Mouse (Mus musculus): ENCODE measurements at regions not wholly inside any gene's neighbourhood (a gene's known extent, or its start where the extent isn't known, plus 50 kb on each side); places are given as distances from the start of the nearest gene placed in this dataset.

DNA sequence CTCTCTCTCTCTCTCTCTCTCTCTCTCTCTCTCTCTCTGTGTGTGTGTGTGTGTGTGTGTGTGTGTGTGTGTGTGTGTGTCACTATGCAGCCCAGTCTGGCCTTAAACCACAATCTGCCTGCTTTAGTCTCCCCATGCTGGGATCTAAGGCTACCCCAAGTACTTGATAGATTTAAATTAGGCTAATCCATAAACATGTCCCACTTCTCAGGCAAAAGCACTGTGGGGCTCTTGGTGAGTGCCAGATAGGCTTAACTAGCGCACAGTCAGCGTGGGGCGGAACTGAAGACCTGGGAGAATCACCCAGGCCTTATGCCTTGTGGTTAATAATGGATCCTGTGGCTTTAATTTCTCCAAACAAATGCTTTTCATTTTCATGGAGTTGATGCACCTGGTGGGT, 180.6 kb downstream of the Gm26897 start:
- Histone ChIP-seq H3K36me3 (ENCODE audit: control insufficient read depth, insufficient read depth, low read length) (no peaks in the 10 kb centered on the region), H3K27me3 (ENCODE audit: control insufficient read depth, insufficient read depth, low read length) (peaks cover 29% of the 10 kb centered on the region), H3K4me1 (ENCODE audit: control insufficient read depth in 2 of 2, insufficient read depth in 2 of 2, low read length in 2 of 2) (no peaks in the 10 kb centered on the region), H3K9me3 (ENCODE audit: control insufficient read depth, low read length) (peaks cover 9% of the 10 kb centered on the region; the same call in 1 of the 2 replicates), H3K4me2 (ENCODE audit: low read length) (no peak overlapping the region), H3K9ac (ENCODE audit: low read length) (no peak overlapping the region), H3K4me3 (ENCODE audit: control insufficient read depth in 1 of 2, insufficient read depth in 1 of 2, low read depth in 1 of 2, low read length in 2 of 2) (no peak overlapping the region), H3K27ac (replicated peaks in 1 of 2; ENCODE audit: control insufficient read depth in 1 of 2, insufficient read depth in 1 of 2, low read depth in 2 of 2, low read length in 2 of 2) (no peak overlapping the region)
- no peak for ATAC-seq (ENCODE audit: insufficient number of reproducible peaks, insufficient read depth, low FRiP score, low read depth)
- 61% methylated on average over 3 of the region's 3 CpGs for WGBS

GRCm38 (mm10) chr5:111917643-111918252, 184.0 kb downstream of the Gm26897 start:
- Histone ChIP-seq H3K27me3 (ENCODE audit: control insufficient read depth, insufficient read depth, low read length) (peaks cover 43% of the 10 kb centered on the region), H3K4me3 (ENCODE audit: control insufficient read depth in 1 of 2, insufficient read depth in 1 of 2, low read depth in 1 of 2, low read length in 2 of 2) (no peak overlapping the region), H3K9me3 (ENCODE audit: control insufficient read depth, low read length) (peaks cover 8% of the 10 kb centered on the region; the same call in 1 of the 2 replicates), H3K4me2 (ENCODE audit: low read length) (no peak overlapping the region), H3K36me3 (ENCODE audit: control insufficient read depth, insufficient read depth, low read length) (no peaks in the 10 kb centered on the region), H3K9ac (ENCODE audit: low read length) (no peak overlapping the region), H3K4me1 (ENCODE audit: control insufficient read depth in 2 of 2, insufficient read depth in 2 of 2, low read length in 2 of 2) (no peaks in the 10 kb centered on the region), H3K27ac (replicated peaks in 1 of 2; ENCODE audit: control insufficient read depth in 1 of 2, insufficient read depth in 1 of 2, low read depth in 2 of 2, low read length in 2 of 2) (no peak overlapping the region)
- 19% methylated on average over 8 of the region's 8 CpGs for WGBS
- ATAC-seq (ENCODE audit: insufficient number of reproducible peaks, insufficient read depth, low FRiP score, low read depth) = no peak

DNA sequence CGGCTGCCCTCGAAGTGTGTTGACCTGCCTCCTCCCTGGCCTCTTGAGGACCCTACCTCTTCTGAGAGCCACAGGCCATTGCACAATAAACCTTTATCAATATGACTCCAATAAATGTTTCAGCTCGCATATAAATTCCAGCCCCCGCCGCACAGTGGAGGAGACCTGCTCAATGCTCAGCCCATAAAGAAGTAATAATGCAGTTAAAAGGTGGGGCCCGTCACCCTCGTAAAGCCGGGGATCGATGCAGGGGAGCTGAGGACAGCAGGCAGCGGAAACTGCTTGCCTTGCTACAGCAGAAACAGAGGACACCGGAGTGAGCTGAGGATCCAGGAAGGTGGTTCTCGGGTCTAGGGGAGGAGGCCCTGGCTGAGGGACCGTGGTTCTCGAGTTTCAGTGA, 185.2 kb downstream of the Gm26897 start:
- H3K36me3 ChIP-seq (ENCODE audit: control insufficient read depth, insufficient read depth, low read length) = no peaks in the 10 kb centered on the region
- H3K4me1 ChIP-seq (ENCODE audit: control insufficient read depth in 2 of 2, insufficient read depth in 2 of 2, low read length in 2 of 2) = no peaks in the 10 kb centered on the region
- no peak for ATAC-seq (ENCODE audit: insufficient number of reproducible peaks, insufficient read depth, low FRiP score, low read depth)
- no peaks in the 10 kb centered on the region for H3K9me3 ChIP-seq (ENCODE audit: control insufficient read depth, low read length)
- no peak overlapping the region for H3K27ac ChIP-seq (replicated peaks in 1 of 2; ENCODE audit: control insufficient read depth in 1 of 2, insufficient read depth in 1 of 2, low read depth in 2 of 2, low read length in 2 of 2)
- H3K27me3 ChIP-seq (ENCODE audit: control insufficient read depth, insufficient read depth, low read length) = peaks cover 55% of the 10 kb centered on the region
- no peak overlapping the region for H3K9ac ChIP-seq (ENCODE audit: low read length)
- WGBS = 77% methylated on average over 14 of the region's 14 CpGs
- H3K4me2 ChIP-seq (ENCODE audit: low read length) = no peak overlapping the region
- H3K4me3 ChIP-seq (ENCODE audit: control insufficient read depth in 1 of 2, insufficient read depth in 1 of 2, low read depth in 1 of 2, low read length in 2 of 2) = no peak overlapping the region

GRCm38 (mm10) chr5:111922991-111923701, 189.4 kb downstream of the Gm26897 start:
- H3K27me3 ChIP-seq (ENCODE audit: control insufficient read depth, insufficient read depth, low read length) = peaks cover 82% of the 10 kb centered on the region
- 51% methylated on average over 18 of the region's 18 CpGs for WGBS

DNA sequence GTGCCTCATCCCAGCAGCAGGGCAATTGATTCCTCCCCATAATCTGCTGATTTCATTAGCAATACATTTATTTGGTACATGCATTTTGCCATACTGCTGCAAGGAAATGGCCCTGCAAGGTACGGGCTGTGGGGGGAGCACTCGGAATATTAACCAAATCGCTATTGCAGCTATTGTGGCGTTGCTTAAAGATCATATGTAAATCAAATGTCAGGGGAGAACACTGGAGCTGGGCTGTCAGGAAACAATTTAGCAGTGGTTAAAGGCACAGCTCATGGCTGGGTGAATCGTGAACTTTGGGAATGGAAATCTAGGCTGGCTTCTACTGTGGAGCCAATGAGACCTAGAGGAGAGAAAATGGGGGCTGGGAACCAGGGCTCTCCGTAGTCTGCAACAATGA, 192.0 kb downstream of the Gm26897 start:
- Histone ChIP-seq H3K27ac (replicated peaks in 1 of 2; ENCODE audit: control insufficient read depth in 1 of 2, insufficient read depth in 1 of 2, low read depth in 2 of 2, low read length in 2 of 2) (no peak overlapping the region), H3K4me1 (ENCODE audit: control insufficient read depth in 2 of 2, insufficient read depth in 2 of 2, low read length in 2 of 2) (peaks cover 5 to 6% of the 10 kb centered on the region in 2 experiments; a peak in 2 of 4 replicates), H3K9me3 (ENCODE audit: control insufficient read depth, low read length) (no peaks in the 10 kb centered on the region), H3K27me3 (ENCODE audit: control insufficient read depth, insufficient read depth, low read length) (peaks cover 69% of the 10 kb centered on the region), H3K4me2 (ENCODE audit: low read length) (no peak overlapping the region), H3K4me3 (ENCODE audit: control insufficient read depth in 1 of 2, insufficient read depth in 1 of 2, low read depth in 1 of 2, low read length in 2 of 2) (no peak overlapping the region), H3K36me3 (ENCODE audit: control insufficient read depth, insufficient read depth, low read length) (no peaks in the 10 kb centered on the region), H3K9ac (ENCODE audit: low read length) (no peak overlapping the region)
- ATAC-seq (ENCODE audit: insufficient number of reproducible peaks, insufficient read depth, low FRiP score, low read depth) = no peak
- WGBS = 71% methylated on average over 6 of the region's 6 CpGs

More at GRCm38 (mm10) chr5:111922991-111923701, 189.4 kb downstream of the Gm26897 start:
- ATAC-seq (ENCODE audit: insufficient number of reproducible peaks, insufficient read depth, low FRiP score, low read depth) = no peak
- Histone ChIP-seq H3K9me3 (ENCODE audit: control insufficient read depth, low read length) (no peaks in the 10 kb centered on the region), H3K4me3 (ENCODE audit: control insufficient read depth in 1 of 2, insufficient read depth in 1 of 2, low read depth in 1 of 2, low read length in 2 of 2) (no peak overlapping the region), H3K36me3 (ENCODE audit: control insufficient read depth, insufficient read depth, low read length) (no peaks in the 10 kb centered on the region), H3K27ac (replicated peaks in 1 of 2; ENCODE audit: control insufficient read depth in 1 of 2, insufficient read depth in 1 of 2, low read depth in 2 of 2, low read length in 2 of 2) (no peak overlapping the region), H3K9ac (ENCODE audit: low read length) (no peak overlapping the region), H3K4me1 (ENCODE audit: control insufficient read depth in 2 of 2, insufficient read depth in 2 of 2, low read length in 2 of 2) (no peaks in the 10 kb centered on the region), H3K4me2 (ENCODE audit: low read length) (no peak overlapping the region)

GRCm38 (mm10) chr5:111929180-111929990, 195.7 kb downstream of the Gm26897 start:
- Histone ChIP-seq H3K9me3 (ENCODE audit: control insufficient read depth, low read length) (peaks cover 4% of the 10 kb centered on the region), H3K4me2 (ENCODE audit: low read length) (no peak overlapping the region), H3K4me1 (ENCODE audit: control insufficient read depth in 2 of 2, insufficient read depth in 2 of 2, low read length in 2 of 2) (peaks cover 5 to 6% of the 10 kb centered on the region in 2 experiments; a peak in 2 of 4 replicates), H3K4me3 (ENCODE audit: control insufficient read depth in 1 of 2, insufficient read depth in 1 of 2, low read depth in 1 of 2, low read length in 2 of 2) (no peak overlapping the region), H3K27me3 (ENCODE audit: control insufficient read depth, insufficient read depth, low read length) (peaks cover 65% of the 10 kb centered on the region), H3K27ac (replicated peaks in 1 of 2; ENCODE audit: control insufficient read depth in 1 of 2, insufficient read depth in 1 of 2, low read depth in 2 of 2, low read length in 2 of 2) (no peak overlapping the region), H3K9ac (ENCODE audit: low read length) (no peak overlapping the region), H3K36me3 (ENCODE audit: control insufficient read depth, insufficient read depth, low read length) (no peaks in the 10 kb centered on the region)
- WGBS = 50% methylated on average over 15 of the region's 15 CpGs
- ATAC-seq (ENCODE audit: insufficient number of reproducible peaks, insufficient read depth, low FRiP score, low read depth) = no peak

DNA sequence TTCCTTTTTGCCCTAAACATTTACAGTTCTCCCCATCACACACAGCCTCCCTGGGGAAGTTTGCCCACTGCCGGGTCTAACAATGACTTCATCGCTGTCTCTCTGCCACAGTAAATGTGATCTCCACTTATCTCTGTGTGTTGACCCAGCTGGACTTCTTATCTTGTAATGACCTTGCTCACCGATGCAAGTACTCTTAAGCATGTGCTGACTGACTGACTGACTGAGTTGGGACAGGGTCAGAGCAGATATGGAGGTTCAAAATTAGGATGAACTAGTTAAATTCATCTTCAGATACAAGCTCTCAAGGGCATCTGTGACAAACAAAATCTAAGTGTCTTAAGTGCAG, 196.2 kb downstream of the Gm26897 start:
- H3K4me2 ChIP-seq (ENCODE audit: low read length) = no peak overlapping the region
- H3K27me3 ChIP-seq (ENCODE audit: control insufficient read depth, insufficient read depth, low read length) = peaks cover 64% of the 10 kb centered on the region
- no peak overlapping the region for H3K4me3 ChIP-seq (ENCODE audit: control insufficient read depth in 1 of 2, insufficient read depth in 1 of 2, low read depth in 1 of 2, low read length in 2 of 2)
- no peak overlapping the region for H3K9ac ChIP-seq (ENCODE audit: low read length)
- no peaks in the 10 kb centered on the region for H3K36me3 ChIP-seq (ENCODE audit: control insufficient read depth, insufficient read depth, low read length)
- 3% methylated on average over 3 of the region's 3 CpGs for WGBS
- H3K9me3 ChIP-seq (ENCODE audit: control insufficient read depth, low read length) = peaks cover 4% of the 10 kb centered on the region
- H3K4me1 ChIP-seq (ENCODE audit: control insufficient read depth in 2 of 2, insufficient read depth in 2 of 2, low read length in 2 of 2) = peaks cover 5 to 6% of the 10 kb centered on the region in 2 experiments; a peak in 2 of 4 replicates
- ATAC-seq (ENCODE audit: insufficient number of reproducible peaks, insufficient read depth, low FRiP score, low read depth) = no peak
- no peak overlapping the region for H3K27ac ChIP-seq (replicated peaks in 1 of 2; ENCODE audit: control insufficient read depth in 1 of 2, insufficient read depth in 1 of 2, low read depth in 2 of 2, low read length in 2 of 2)
